ENCODE assay signal across 9 mouse cellular contexts in the genomic region with DNA sequence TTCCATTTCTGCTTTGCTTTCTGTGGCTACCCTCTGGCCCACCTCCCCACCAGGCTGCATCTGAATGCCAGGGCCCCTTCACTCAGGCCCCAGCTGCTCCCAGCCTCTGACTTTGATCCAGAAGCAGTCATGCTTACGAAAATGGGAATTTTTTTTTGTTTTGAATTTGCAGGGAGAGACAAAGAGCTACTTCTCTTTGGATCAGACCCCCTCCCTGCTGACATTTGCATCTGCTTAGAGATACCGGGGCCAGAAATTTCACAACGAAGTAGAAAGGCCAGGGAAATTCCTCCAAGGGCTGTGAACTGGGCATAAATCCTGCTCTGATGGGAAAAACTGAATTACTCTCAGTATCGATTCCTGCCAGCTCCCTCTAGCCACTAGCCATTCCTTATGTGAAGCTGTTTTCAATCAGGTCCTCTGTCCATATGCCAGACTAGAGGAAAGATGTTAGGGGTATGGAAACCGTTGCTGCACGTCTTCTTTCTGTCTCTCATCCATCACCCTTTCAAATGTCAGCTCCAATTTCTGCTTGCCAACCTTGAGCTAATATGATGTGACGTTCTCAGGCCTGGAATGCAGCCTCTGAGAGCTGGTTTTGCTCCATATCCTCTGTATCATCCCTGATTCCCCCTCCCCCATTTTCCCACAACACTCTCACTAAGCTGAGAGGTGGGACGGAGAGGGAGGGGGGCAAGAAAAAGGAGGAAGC.
DNase-seq lines count a peak whose midpoint lies in the region; ATAC-seq lines count a peak whose summit lies in the region.
"Had no signal": no experiment of that assay in that cellular context is flagged by ENCODE, and none has a peak within 500 bp of the region (broad histone marks: within the 10 kb centered on the region; RNA-seq: fewer than 3 reads in every experiment).

No protein-coding gene starts in this region.

- H3K4me3 ChIP-seq in heart, embryonic 11.5 days (ENCODE audit: low read depth, low read length), result no peak overlapping the region
- no peak overlapping the region for H3K4me3 ChIP-seq in embryonic facial prominence, embryonic 15.5 days (replicated peaks)
- H3K4me3 ChIP-seq in hindbrain, embryonic 11.5 days (ENCODE audit: low read depth, low read length), result no peak overlapping the region
- no peak overlapping the region for H3K4me3 ChIP-seq in midbrain, embryonic 15.5 days

- no peaks in the 10 kb centered on the region for H3K4me1 ChIP-seq in heart, embryonic 11.5 days (ENCODE audit: control insufficient read depth, insufficient read depth, low read length)
- H3K4me1 ChIP-seq in embryonic facial prominence, embryonic 15.5 days, result peaks cover 40% of the 10 kb centered on the region
- 0 out of 2 replicates have a peak, but pooled peaks cover 5% of the 10 kb centered on the region for H3K4me1 ChIP-seq in hindbrain, embryonic 11.5 days (replicated peaks; ENCODE audit: control insufficient read depth, insufficient read depth, low read length)
- peaks cover 12% of the 10 kb centered on the region for H3K4me1 ChIP-seq in midbrain, embryonic 15.5 days

- H3K27ac ChIP-seq in heart, embryonic 11.5 days (ENCODE audit: low read depth, low read length), result no peak overlapping the region
- H3K27ac ChIP-seq in embryonic facial prominence, embryonic 15.5 days (replicated peaks), result peak overlapping the region; percentile 89
- peak overlapping the region; percentile 78 for H3K27ac ChIP-seq in hindbrain, embryonic 11.5 days (ENCODE audit: low read depth, low read length)
- H3K27ac ChIP-seq in midbrain, embryonic 15.5 days, result peak overlapping the region; percentile 48; the same call in 1 of the 2 replicates

- DNase-seq in heart, adult 18-20 months, result peak; percentile 63 to 69
- DNase-seq in hindbrain, embryonic 11.5 days (ENCODE audit: low spot score), result peak; percentile 59
- DNase-seq in right cerebral cortex, adult 2 months (ENCODE audit: low spot score in 2 of 2), result no peak
- DNase-seq in natural killer cell, adult 2 months (ENCODE audit: low spot score in 2 of 2), result no peak

- no peak for ATAC-seq in heart, embryonic 11.5 days (replicated peaks; ENCODE audit: insufficient number of reproducible peaks, low FRiP score, low TSS enrichment)
- ATAC-seq in embryonic facial prominence, embryonic 15.5 days (ENCODE audit: insufficient number of reproducible peaks, low FRiP score, low TSS enrichment, low read depth), result peak; percentile 78
- peak; percentile 85 for ATAC-seq in hindbrain, embryonic 11.5 days (ENCODE audit: low FRiP score)
- ATAC-seq in midbrain, embryonic 15.5 days (replicated peaks), result peak; percentile 77
- ATAC-seq in megakaryocyte, adult 5-6 weeks (ENCODE audit: poor library complexity, severe bottlenecking), result no peak

- H3K9ac ChIP-seq in heart, embryonic 11.5 days (ENCODE audit: low read depth, low read length), result no peak overlapping the region
- no peak overlapping the region for H3K9ac ChIP-seq in embryonic facial prominence, embryonic 15.5 days
- H3K9ac ChIP-seq in hindbrain, embryonic 11.5 days (ENCODE audit: low read depth, low read length), result no peak overlapping the region
- no peak overlapping the region; the same call in 1 of the 2 replicates for H3K9ac ChIP-seq in midbrain, embryonic 15.5 days

- no peaks in the 10 kb centered on the region for H3K27me3 ChIP-seq in heart, embryonic 11.5 days (ENCODE audit: control insufficient read depth, insufficient read depth, low read length)
- no peaks in the 10 kb centered on the region for H3K27me3 ChIP-seq in embryonic facial prominence, embryonic 15.5 days
- no peaks in the 10 kb centered on the region for H3K27me3 ChIP-seq in hindbrain, embryonic 11.5 days (ENCODE audit: control insufficient read depth, insufficient read depth, low read length)
- H3K27me3 ChIP-seq in midbrain, embryonic 15.5 days (replicated peaks), result no peaks in the 10 kb centered on the region
- H3K27me3 ChIP-seq: CH12.LX had no signal

- no peak overlapping the region for H3K4me2 ChIP-seq in heart, embryonic 11.5 days
- H3K4me2 ChIP-seq in embryonic facial prominence, embryonic 15.5 days (replicated peaks), result 0 out of 2 replicates have a peak overlapping the region, but pooled peaks have one; percentile 6
- no peak overlapping the region for H3K4me2 ChIP-seq in hindbrain, embryonic 11.5 days (replicated peaks; ENCODE audit: low read depth, low read length)
- no peak overlapping the region for H3K4me2 ChIP-seq in midbrain, embryonic 15.5 days

- WGBS in heart, embryonic 11.5 days (ENCODE audit: insufficient replicate concordance), result 44% methylated on average over 8 of the region's 8 CpGs
- WGBS in embryonic facial prominence, embryonic 15.5 days, result 17% methylated on average over 8 of the region's 8 CpGs
- WGBS in hindbrain, embryonic 11.5 days, result 13% methylated on average over 8 of the region's 8 CpGs
- WGBS in midbrain, embryonic 15.5 days, result 15% methylated on average over 8 of the region's 8 CpGs

- H3K9me3 ChIP-seq in heart, embryonic 11.5 days (replicated peaks; ENCODE audit: control insufficient read depth, low read length), result no peaks in the 10 kb centered on the region
- H3K9me3 ChIP-seq in embryonic facial prominence, embryonic 15.5 days (replicated peaks), result no peaks in the 10 kb centered on the region
- no peaks in the 10 kb centered on the region for H3K9me3 ChIP-seq in hindbrain, embryonic 11.5 days (ENCODE audit: control insufficient read depth, low read length)
- no peaks in the 10 kb centered on the region for H3K9me3 ChIP-seq in midbrain, embryonic 15.5 days

- no peaks in the 10 kb centered on the region for H3K36me3 ChIP-seq in heart, embryonic 11.5 days (ENCODE audit: control insufficient read depth, insufficient read depth, low read length)
- no peaks in the 10 kb centered on the region for H3K36me3 ChIP-seq in embryonic facial prominence, embryonic 15.5 days
- no peaks in the 10 kb centered on the region for H3K36me3 ChIP-seq in hindbrain, embryonic 11.5 days (ENCODE audit: control insufficient read depth, insufficient read depth, low read length)
- H3K36me3 ChIP-seq in midbrain, embryonic 15.5 days (replicated peaks), result no peaks in the 10 kb centered on the region

Comparison
In these comparisons a context has a peak if more than half of its experiments do, and no peak if none do; other contexts are left out.
1. DNase-seq: peak in heart, adult 18-20 months (2 of 2) and hindbrain, embryonic 11.5 days (single experiment); none in right cerebral cortex, adult 2 months (0 of 2) and natural killer cell, adult 2 months (0 of 2).
2. ATAC-seq: peak in embryonic facial prominence, embryonic 15.5 days (single experiment), hindbrain, embryonic 11.5 days (single experiment) and midbrain, embryonic 15.5 days (single experiment); none in heart, embryonic 11.5 days (single experiment) and megakaryocyte, adult 5-6 weeks (single experiment).